Comparison of ENCODE assay signal across 8 mouse cellular contexts in the genomic region with DNA sequence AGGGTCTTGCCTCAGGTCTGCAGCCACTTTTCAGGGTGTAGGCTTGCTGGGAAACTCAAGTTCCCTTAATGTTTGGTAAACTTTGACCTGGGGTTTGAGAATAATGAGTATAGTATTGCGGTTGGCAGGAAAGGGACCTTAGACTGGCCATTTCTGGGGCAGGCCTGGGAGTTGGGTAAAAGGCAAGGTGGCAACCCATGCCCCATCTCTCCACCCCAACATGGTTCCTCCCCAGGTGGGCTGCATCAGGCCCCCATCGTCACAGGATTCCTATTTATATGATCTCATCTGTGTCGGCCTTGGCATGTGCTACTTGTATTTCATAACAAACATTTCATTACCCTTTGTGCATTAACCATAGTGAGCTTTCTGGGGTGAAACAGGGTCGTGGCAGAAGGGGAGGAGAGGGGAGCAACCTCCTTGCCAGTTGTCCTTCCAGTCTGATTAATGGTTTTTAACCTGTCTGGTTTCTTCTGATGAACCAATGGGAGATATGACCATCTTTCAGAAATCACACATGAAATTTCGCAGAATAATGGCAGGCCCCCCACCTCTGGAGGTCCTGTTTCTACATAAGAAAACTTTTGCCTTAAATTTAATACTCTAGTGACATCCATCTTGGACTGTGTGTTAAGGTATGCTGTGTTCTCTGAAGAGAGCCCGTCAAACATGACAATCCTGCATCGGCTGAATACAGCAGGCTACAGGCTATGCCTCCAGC. TPM values are rescaled to one million over a fixed set of nuclear protein-coding genes. Genes with fewer than 3 reads are reported as not detected.
DNase-seq lines count a peak whose midpoint lies in the region; ATAC-seq lines count a peak whose summit lies in the region.

No protein-coding gene starts in this region.

- peak; percentile 30 for DNase-seq in urinary bladder, postnatal 14 days (ENCODE audit: low spot score)
- no peak for DNase-seq in urinary bladder, postnatal 4 days (ENCODE audit: low spot score in 2 of 2)
- DNase-seq in hindbrain, embryonic 11.5 days (ENCODE audit: low spot score): peak; percentile 40
- no peak for DNase-seq in retina, embryonic 14.5 days (ENCODE audit: low spot score)
- no peak for DNase-seq in right cerebral cortex, postnatal 36 days (ENCODE audit: low spot score in 2 of 2)
- DNase-seq in yolk sac, embryonic 10.5 days (ENCODE audit: low spot score): no peak

- H3K27me3 ChIP-seq in hindbrain, embryonic 11.5 days (ENCODE audit: control insufficient read depth, insufficient read depth, low read length): no peaks in the 10 kb centered on the region; the same call in 1 of the 2 replicates
- peaks cover 93% of the 10 kb centered on the region for H3K27me3 ChIP-seq in liver, embryonic 15.5 days

- H3K9ac ChIP-seq in hindbrain, embryonic 11.5 days (ENCODE audit: low read depth, low read length): peak overlapping the region; percentile 88; the same call in 1 of the 2 replicates
- no peak overlapping the region for H3K9ac ChIP-seq in liver, embryonic 15.5 days

- no peaks in the 10 kb centered on the region for H3K36me3 ChIP-seq in hindbrain, embryonic 11.5 days (ENCODE audit: control insufficient read depth, insufficient read depth, low read length)
- H3K36me3 ChIP-seq in liver, embryonic 15.5 days (replicated peaks): no peaks in the 10 kb centered on the region

- H3K4me2 ChIP-seq in hindbrain, embryonic 11.5 days (replicated peaks; ENCODE audit: low read depth, low read length): peak overlapping the region; percentile 80
- peak overlapping the region; percentile 66 for H3K4me2 ChIP-seq in liver, embryonic 15.5 days

- WGBS in hindbrain, embryonic 11.5 days: 9% methylated on average over 7 of the region's 7 CpGs
- WGBS in liver, embryonic 15.5 days (ENCODE audit: insufficient replicate concordance): 33% methylated on average over 7 of the region's 7 CpGs

- peak overlapping the region; percentile 79 for H3K4me3 ChIP-seq in hindbrain, embryonic 11.5 days (ENCODE audit: low read depth, low read length)
- 0 out of 2 replicates have a peak overlapping the region, but pooled peaks have one; percentile 7 for H3K4me3 ChIP-seq in liver, embryonic 15.5 days (replicated peaks)

- no peaks in the 10 kb centered on the region for H3K9me3 ChIP-seq in hindbrain, embryonic 11.5 days (ENCODE audit: control insufficient read depth, low read length)
- no peaks in the 10 kb centered on the region for H3K9me3 ChIP-seq in liver, embryonic 15.5 days (replicated peaks)

- H3K27ac ChIP-seq in hindbrain, embryonic 11.5 days (ENCODE audit: low read depth, low read length): peak overlapping the region; percentile 72
- 0 out of 2 replicates have a peak overlapping the region, but pooled peaks have one; percentile 48 for H3K27ac ChIP-seq in liver, embryonic 15.5 days (replicated peaks)

- no peak for ATAC-seq in hindbrain, embryonic 11.5 days (ENCODE audit: low FRiP score)
- ATAC-seq in liver, embryonic 15.5 days (ENCODE audit: insufficient read depth): no peak
- ATAC-seq in megakaryocyte-erythroid progenitor cell, adult 5-6 weeks (replicated peaks; ENCODE audit: low FRiP score, low TSS enrichment, poor library complexity, severe bottlenecking): no peak

- peaks cover 27% of the 10 kb centered on the region for H3K4me1 ChIP-seq in hindbrain, embryonic 11.5 days (replicated peaks; ENCODE audit: control insufficient read depth, insufficient read depth, low read length)
- peaks cover 64% of the 10 kb centered on the region for H3K4me1 ChIP-seq in liver, embryonic 15.5 days (replicated peaks)

RNA-seq across cellular contexts. Expression of gene Id3, which starts 2.9 kb away (rescaled TPM):
- 453 and 482 TPM in 2 replicates for polyA plus RNA-seq in hindbrain, embryonic 11.5 days (2014; fragmentation: Nextera tagmentation; extraction: Ambion mirVana)
- 41.3 and 42.6 TPM in 2 replicates for polyA plus RNA-seq in liver, embryonic 15.5 days (2015; fragmentation: Nextera tagmentation; extraction: Ambion mirVana)
- 1.5 and 7.8 TPM in 2 replicates for total RNA-seq in megakaryocyte-erythroid progenitor cell, adult 5-6 weeks (2014; fragmentation: Nextera tagmentation)
- total RNA-seq in megakaryocyte-erythroid progenitor cell, adult 5-6 weeks (2017): 1.9 and 3.1 TPM in 2 replicates

RNA-seq across cellular contexts. Expression of gene E2f2, which starts 26.0 kb away (rescaled TPM):
- polyA plus RNA-seq in hindbrain, embryonic 11.5 days (2014; fragmentation: Nextera tagmentation; extraction: Ambion mirVana): 5.5 and 6.2 TPM in 2 replicates
- 85.3 and 95.6 TPM in 2 replicates for polyA plus RNA-seq in liver, embryonic 15.5 days (2015; fragmentation: Nextera tagmentation; extraction: Ambion mirVana)
- 11.1 and 17.0 TPM in 2 replicates for total RNA-seq in megakaryocyte-erythroid progenitor cell, adult 5-6 weeks (2014; fragmentation: Nextera tagmentation)
- 4.5 and 10.2 TPM in 2 replicates for total RNA-seq in megakaryocyte-erythroid progenitor cell, adult 5-6 weeks (2017)

Comparison
In these comparisons a context has a peak if more than half of its experiments do, and no peak if none do; other contexts are left out.
1. DNase-seq: peak in urinary bladder, postnatal 14 days (single experiment) and hindbrain, embryonic 11.5 days (single experiment); none in urinary bladder, postnatal 4 days (0 of 2), retina, embryonic 14.5 days (single experiment), right cerebral cortex, postnatal 36 days (0 of 2) and yolk sac, embryonic 10.5 days (single experiment).
2. RNA of gene Id3, which starts 2.9 kb away (polyA plus RNA-seq): 453 to 482 TPM in hindbrain, embryonic 11.5 days; 41.3 to 42.6 TPM in liver, embryonic 15.5 days; every median in the first group is over 10 times any median in the second.
3. RNA of gene E2f2, which starts 26.0 kb away (polyA plus RNA-seq): 85.3 to 95.6 TPM in liver, embryonic 15.5 days; 5.5 to 6.2 TPM in hindbrain, embryonic 11.5 days; every median in the first group is over 10 times any median in the second.